Mouse (Mus musculus): ENCODE data around the gene Zfp160.
"Not testable (repeated sequence)": the region's sequence is repeated elsewhere in the genome, so short reads cannot be mapped to it uniquely, and the experiment has no call there.

DNA sequence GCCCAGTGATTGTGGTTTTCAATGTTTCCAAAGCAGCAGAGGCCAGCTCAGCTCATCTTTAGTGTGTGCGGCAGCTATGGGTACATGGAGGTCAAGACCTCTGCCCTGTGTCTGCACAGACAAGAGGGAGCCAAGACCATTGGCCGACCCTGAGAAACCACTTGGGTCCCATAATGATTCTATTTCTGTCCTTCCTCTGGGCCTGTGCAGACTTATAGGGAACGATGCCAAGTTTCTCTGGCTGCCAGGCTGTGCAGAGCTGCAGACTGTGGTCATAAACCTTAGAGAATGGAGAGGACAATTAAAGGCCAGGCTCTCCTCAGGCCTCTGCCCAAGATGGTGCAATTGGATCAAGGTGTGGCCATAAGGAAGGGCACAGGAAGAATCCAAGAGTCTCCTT lies 60.7 kb downstream of the Zfp160 start:
- TF ChIP-seq CTCF (IDR thresholded peaks at IDR 0.05; ENCODE audit: insufficient read depth, low read length); POLR2A (IDR thresholded peaks at IDR 0.05; ENCODE audit: borderline replicate concordance, extremely low read depth, low read depth, low read length): not testable (repeated sequence)
